Mouse (Mus musculus) spleen, embryonic (tissue): ENCODE data around the gene Sh2d1b2.

ENCODE experiments used
- CTCF ChIA-PET: fragments of 350-600 bp; sonication (Branson Sonifier 250); formaldehyde crosslinking; loops from one replicate; lab custom pipeline; 2022; lab: Charles Lee

Gene Sh2d1b2

GRCm38 (mm10) chr1:170273252-170273651 lies 40.7 kb downstream of the Sh2d1b2 start:
- CTCF ChIA-PET: no interaction called here

GRCm38 (mm10) chr1:170277016-170277415 lies 44.5 kb downstream of the Sh2d1b2 start, which contains the start of gene Sh2d1b1:
TSS of gene Sh2d1b1 (plus strand) at chr1:170277320.
- CTCF ChIA-PET: no interaction called here

DNA sequence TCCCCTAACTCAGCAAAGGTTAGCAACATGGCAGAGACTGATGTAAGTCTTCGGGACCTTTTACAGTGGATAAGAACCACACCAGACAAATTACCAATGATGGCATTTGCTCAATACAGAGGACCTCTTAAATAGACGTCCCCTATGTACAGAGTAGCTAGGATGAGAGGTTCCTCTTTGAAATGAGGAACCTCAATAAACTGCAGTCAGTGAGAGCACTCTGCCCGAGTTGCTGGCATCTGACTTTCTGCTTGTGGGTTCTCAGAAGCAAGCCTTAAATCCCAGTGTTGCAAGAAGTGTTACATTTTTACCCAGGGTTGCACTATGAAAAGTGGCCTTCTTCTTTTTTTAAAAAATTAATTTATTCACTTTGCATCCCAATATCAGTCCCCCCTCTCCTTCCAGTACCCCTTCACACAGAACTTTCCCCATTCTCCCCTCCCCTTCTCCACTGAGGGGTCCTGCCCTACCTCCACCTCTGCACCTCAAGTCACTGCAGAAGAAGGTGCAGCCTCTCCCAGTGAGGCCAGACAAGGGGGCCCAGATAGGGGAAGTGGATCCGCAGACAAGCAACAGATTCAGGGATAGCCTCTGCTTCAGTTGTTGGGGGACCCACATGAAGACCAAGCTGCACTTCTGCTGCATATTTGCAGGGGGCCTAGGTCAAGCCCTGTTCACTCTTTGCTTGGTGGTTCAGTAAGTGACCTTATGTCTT lies 50.0 kb downstream of the Sh2d1b2 start:
- CTCF ChIA-PET: no interaction called here

- CTCF ChIA-PET: no interaction called here
Measured at GRCm38 (mm10) chr1:170292239-170292951, 59.8 kb downstream of the Sh2d1b2 start.

- CTCF ChIA-PET: no interaction called here
Measured at GRCm38 (mm10) chr1:170293257-170293656, 60.7 kb downstream of the Sh2d1b2 start.

- CTCF ChIA-PET: no interaction called here
Measured at GRCm38 (mm10) chr1:170294786-170295570, 62.4 kb downstream of the Sh2d1b2 start.

GRCm38 (mm10) chr1:170299496-170299895 lies 66.9 kb downstream of the Sh2d1b2 start:
- CTCF ChIA-PET: no interaction called here

DNA sequence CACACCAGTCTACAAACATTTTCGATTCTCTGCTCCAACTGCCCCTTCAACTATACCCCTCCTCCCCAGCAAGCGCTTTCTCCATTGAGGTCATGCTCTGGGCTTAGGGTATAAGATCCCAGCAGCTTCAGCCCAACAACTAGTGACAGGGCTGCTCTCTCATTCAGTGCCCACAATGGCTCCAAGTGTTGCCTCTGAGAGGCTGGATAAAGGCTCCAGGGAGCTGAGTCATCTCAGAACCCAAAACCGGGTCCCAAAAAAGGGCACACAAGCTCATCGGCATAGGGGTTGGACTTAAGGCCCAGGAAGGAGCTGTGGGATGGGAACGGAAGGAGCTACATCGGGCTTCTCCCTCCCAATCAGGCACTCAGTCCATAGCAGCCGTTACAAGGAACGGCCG lies 69.1 kb downstream of the Sh2d1b2 start:
- CTCF ChIA-PET: no interaction called here

DNA sequence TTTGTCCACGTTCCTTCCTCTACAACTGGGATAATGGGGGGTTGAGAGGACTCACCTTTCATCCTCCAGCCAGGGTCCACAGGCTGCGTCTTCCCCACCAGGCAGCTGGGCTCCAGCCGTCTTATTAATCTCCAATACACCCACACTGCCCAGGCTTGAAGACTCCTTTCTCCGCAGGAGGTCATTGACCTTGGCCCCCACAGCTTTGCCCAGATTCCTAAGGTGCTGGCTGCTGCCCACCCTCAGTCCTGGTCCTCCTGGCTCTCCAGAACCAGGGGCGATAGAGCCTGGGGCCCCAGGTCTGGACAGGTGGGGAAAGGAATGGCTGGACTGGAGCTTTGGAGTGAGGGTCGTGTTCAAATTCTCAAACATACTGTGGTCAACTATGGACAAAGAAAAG lies 69.9 kb downstream of the Sh2d1b2 start:
- CTCF ChIA-PET: no interaction called here

- CTCF ChIA-PET: no interaction called here
Measured at GRCm38 (mm10) chr1:170303103-170303502, 70.6 kb downstream of the Sh2d1b2 start.
